Mouse (Mus musculus) CH12.LX (cell line): ENCODE data around the gene Plcb1. TPM values are rescaled to one million over a fixed set of nuclear protein-coding genes. Genes with fewer than 3 reads are reported as not detected.

Experiments
- DNase-seq: peaks from one replicate; pipeline ENCODE4 v3.0.0-alpha.2; 2013; ENCODE audit errors: extremely low read depth
- H3K27ac ChIP-seq: 2 replicates; pipeline ENCODE4 v1.5.1; 2012; ENCODE audit warnings: low read depth, mild to moderate bottlenecking, control low read depth, moderate library complexity; ENCODE audit not compliant: insufficient read depth
- H3K27me3 ChIP-seq: replicated peaks from 2 replicates; pipeline ENCODE3; 2012; ENCODE audit warnings: inconsistent platforms
- H3K36me3 ChIP-seq, 2 experiments: replicated peaks in 1 of 2; 2 replicates each; pipeline versions ENCODE3 to v1.6.1; 2012; ENCODE audit warnings: inconsistent platforms in 1 of 2, low read length in 1 of 2, mild to moderate bottlenecking in 1 of 2, mixed read lengths in 1 of 2, moderate library complexity in 1 of 2; ENCODE audit not compliant: control insufficient read depth in 1 of 2, insufficient read depth in 1 of 2
- H3K4me1 ChIP-seq, 2 experiments: 2 replicates each; pipeline ENCODE4 v1.6.1; 2012; ENCODE audit warnings: inconsistent platforms in 1 of 2, moderate library complexity in 1 of 2; ENCODE audit not compliant: insufficient read depth in 2 of 2, control insufficient read depth in 1 of 2
- H3K4me2 ChIP-seq: 2 replicates; pipeline ENCODE4 v1.6.1; 2012; ENCODE audit warnings: low read depth, mild to moderate bottlenecking, control low read depth; ENCODE audit not compliant: poor library complexity, insufficient read depth, severe bottlenecking
- H3K4me3 ChIP-seq, 3 experiments: fragments of 150-350 bp in 1 of 3; sonication (generic) in 1 of 3; replicated peaks in 1 of 3; 2 replicates each; pipeline versions ENCODE3 to v1.5.1; 2011 to 2012; ENCODE audit warnings: low read depth in 2 of 3, low read length in 2 of 3, mild to moderate bottlenecking in 2 of 3, moderate library complexity in 2 of 3, control low read depth in 1 of 3, improper control_type of control experiment in 1 of 3, inconsistent platforms in 1 of 3, mixed read lengths in 1 of 3; ENCODE audit not compliant: poor library complexity in 1 of 3
- H3K79me2 ChIP-seq: replicated peaks from 2 replicates; pipeline ENCODE4 v1.6.1; 2012; ENCODE audit warnings: mild to moderate bottlenecking, moderate library complexity; ENCODE audit not compliant: control insufficient read depth, poor library complexity, insufficient read depth, severe bottlenecking; ENCODE audit errors: extremely low read depth
- H3K9ac ChIP-seq: 2 replicates; pipeline ENCODE4 v1.6.1; 2012; ENCODE audit warnings: low read depth, mild to moderate bottlenecking, control low read depth, moderate library complexity; ENCODE audit not compliant: insufficient read depth
- H3K9me3 ChIP-seq: replicated peaks from 2 replicates; pipeline ENCODE3; 2012; ENCODE audit warnings: low read length, inconsistent platforms, mixed read lengths
- CHD1 ChIP-seq: IDR thresholded peaks from 2 replicates; pipeline ENCODE4 v1.6.1; 2012; ENCODE audit warnings: low read depth, low read length, improper control_type of control experiment, inconsistent platforms
- CTCF ChIP-seq, 2 experiments: IDR thresholded peaks in 1 of 2; conservative IDR thresholded peaks in 1 of 2; 2 replicates each; pipeline ENCODE4 v1.5.1; 2011 to 2012; ENCODE audit warnings: low read depth in 2 of 2, low read length in 2 of 2, improper control_type of control experiment in 1 of 2, inconsistent platforms in 1 of 2, mild to moderate bottlenecking in 1 of 2, moderate library complexity in 1 of 2
- E2F4 ChIP-seq: IDR thresholded peaks from 2 replicates; pipeline ENCODE4 v1.6.1; 2011; ENCODE audit warnings: low read depth, low read length, improper control_type of control experiment; ENCODE audit not compliant: insufficient replicate concordance
- ETS1 ChIP-seq: conservative IDR thresholded peaks from 2 replicates; pipeline ENCODE4 v1.6.1; 2012; ENCODE audit warnings: low read depth, mild to moderate bottlenecking, inconsistent platforms, low read length, improper control_type of control experiment, moderate library complexity
- GABPA ChIP-seq: IDR thresholded peaks from 2 replicates; pipeline ENCODE4 v1.6.1; 2012; ENCODE audit warnings: low read depth, low read length, improper control_type of control experiment, inconsistent platforms; ENCODE audit not compliant: insufficient replicate concordance
- JUN ChIP-seq: IDR thresholded peaks from 2 replicates; pipeline ENCODE4 v1.6.1; 2011; ENCODE audit warnings: low read depth, mild to moderate bottlenecking, low read length, improper control_type of control experiment, moderate library complexity; ENCODE audit not compliant: insufficient read depth
- JUND ChIP-seq: conservative IDR thresholded peaks from 2 replicates; pipeline ENCODE4 v1.6.1; 2011; ENCODE audit warnings: low read depth, low read length, improper control_type of control experiment
- KAT2A ChIP-seq: IDR thresholded peaks from 2 replicates; pipeline ENCODE4 v1.6.1; 2012; ENCODE audit warnings: low read length, improper control_type of control experiment, inconsistent platforms; ENCODE audit not compliant: insufficient replicate concordance
- MAX ChIP-seq: IDR thresholded peaks from 2 replicates; pipeline ENCODE4 v1.6.1; 2011; ENCODE audit warnings: low read length, improper control_type of control experiment
- MAZ ChIP-seq: IDR thresholded peaks from 2 replicates; pipeline ENCODE4 v1.6.1; 2012; ENCODE audit warnings: low read depth, mild to moderate bottlenecking, inconsistent platforms, low read length, improper control_type of control experiment, moderate library complexity
- MEF2A ChIP-seq: IDR thresholded peaks from 2 replicates; pipeline ENCODE4 v1.6.1; 2014; ENCODE audit warnings: low read depth, mild to moderate bottlenecking, inconsistent platforms, low read length, improper control_type of control experiment, borderline replicate concordance
- NRF1 ChIP-seq: IDR thresholded peaks from 2 replicates; pipeline ENCODE4 v1.6.1; 2014; ENCODE audit warnings: low read depth, mild to moderate bottlenecking, inconsistent platforms, low read length, improper control_type of control experiment, moderate library complexity
- PAX5 ChIP-seq: IDR thresholded peaks from 2 replicates; pipeline ENCODE4 v1.6.1; 2012; ENCODE audit warnings: low read length, inconsistent platforms, mixed read lengths
- POLR2AphosphoS2 ChIP-seq: IDR thresholded peaks from 2 replicates; pipeline ENCODE4 v1.6.1; 2011; ENCODE audit warnings: low read depth, low read length, improper control_type of control experiment
- RAD21 ChIP-seq: IDR thresholded peaks from 2 replicates; pipeline ENCODE4 v1.6.1; 2011; ENCODE audit warnings: low read depth, mild to moderate bottlenecking, low read length, improper control_type of control experiment, moderate library complexity
- TBP ChIP-seq: conservative IDR thresholded peaks from 2 replicates; pipeline ENCODE4 v1.6.1; 2011; ENCODE audit warnings: low read depth, low read length, improper control_type of control experiment
- TCF12 ChIP-seq: IDR thresholded peaks from 2 replicates; pipeline ENCODE4 v1.6.1; 2014; ENCODE audit warnings: low read depth, mild to moderate bottlenecking, inconsistent platforms, low read length, improper control_type of control experiment
- UBTF ChIP-seq: IDR thresholded peaks from 2 replicates; pipeline ENCODE4 v1.6.1; 2012; ENCODE audit warnings: low read depth, mild to moderate bottlenecking, inconsistent platforms, low read length, improper control_type of control experiment, moderate library complexity
- USF2 ChIP-seq: conservative IDR thresholded peaks from 2 replicates; pipeline ENCODE4 v1.6.1; 2011; ENCODE audit warnings: low read depth, low read length, improper control_type of control experiment
- ZC3H11A ChIP-seq: IDR thresholded peaks from 2 replicates; pipeline ENCODE4 v1.6.1; 2012; ENCODE audit warnings: low read depth, mild to moderate bottlenecking, inconsistent platforms, low read length, improper control_type of control experiment
- ZMIZ1 ChIP-seq: IDR thresholded peaks from 2 replicates; pipeline ENCODE4 v1.6.1; 2012; ENCODE audit warnings: low read depth, mild to moderate bottlenecking, inconsistent platforms, low read length, improper control_type of control experiment
- ZNF384 ChIP-seq: IDR thresholded peaks from 2 replicates; pipeline ENCODE4 v1.6.1; 2012; ENCODE audit warnings: low read depth, low read length, improper control_type of control experiment, inconsistent platforms
- dilution Hi-C: fragments of 300-500 bp; cut with MboI; formaldehyde crosslinking; loops from 2 replicates; pipeline ENCODE4 v1.14.3; 2020; ENCODE audit warnings: low sequenced_read_pairs; ENCODE audit not compliant: extremely low pct_unique_long_range_greater_than_20kb, extremely low pct_ligation_motif_present
- in situ Hi-C: fragments of 300-500 bp; cut with MboI; formaldehyde crosslinking; loops from 3 replicates; pipeline ENCODE4 v1.14.3; 2019; ENCODE audit warnings: low sequenced_read_pairs, low pct_ligation_motif_present, low pct_unique_long_range_greater_than_20kb, mixed read lengths
- polyA plus RNA-seq: library from polyadenylated mRNA; unstranded; fragments of >175 nt; gene quantifications from 2 replicates; pipeline ENCODE4 v1.2.1, GENCODE M21; 2012; ENCODE audit warnings: low read depth; ENCODE audit not compliant: insufficient read length
- total RNA-seq, 2 experiments: library from RNA; depleted of rRNA; stranded (reverse); fragments of 300-350 nt in 1 of 2; fragments of >200 nt in 1 of 2; gene quantifications; 2 replicates each; pipeline ENCODE4 v1.2.3; 2012 to 2014

Gene Plcb1
- total RNA-seq (2012; rRNA removed) (not detected in 2 replicates), total RNA-seq (2014; rRNA removed) (not detected in 2 replicates), polyA plus RNA-seq (not detected in 2 replicates)

GRCm38 (mm10) chr2:134785970-134786855 lies at the start of gene Plcb1:
TSS of gene Plcb1 (plus strand) at chr2:134786067.
- Histone ChIP-seq H3K36me3 (no peaks in the 10 kb centered on the region), H3K4me1 (no peaks in the 10 kb centered on the region), H3K9ac (no peak within 1 kb of the TSS), H3K27ac (no peak within 1 kb of the TSS), H3K4me2 (no peak within 1 kb of the TSS), H3K27me3 (no peaks in the 10 kb centered on the region), H3K79me2 (no peaks in the 10 kb centered on the region), H3K9me3 (peaks cover 53% of the 10 kb centered on the region), H3K4me3 (no peak within 1 kb of the TSS)
- dilution Hi-C loops = no loop called here
- in situ Hi-C loops = no loop called here
- TF ChIP-seq POLR2AphosphoS2 (no peak), RAD21 (no peak), KAT2A (no peak), NRF1 (no peak), MAX (no peak), MAZ (no peak), USF2 (no peak), ETS1 (no peak), ZMIZ1 (no peak), PAX5 (no peak), E2F4 (no peak), ZNF384 (no peak), CHD1 (no peak), JUN (no peak), JUND (no peak), TCF12 (no peak), UBTF (no peak), ZC3H11A (no peak)
- DNase-seq = no peak

GRCm38 (mm10) chr2:134755537-134755936 lies 30.3 kb upstream of the Plcb1 start:
- DNase-seq = no peak
- in situ Hi-C loops = no loop called here

More at GRCm38 (mm10) chr2:134755537-134755936, 30.3 kb upstream of the Plcb1 start:
- TF ChIP-seq NRF1 (no peak), MEF2A (no peak), GABPA (no peak), CTCF (conservative IDR thresholded peaks at IDR 0.05 in 1 of 2, IDR thresholded peaks at IDR 0.05 in 1 of 2; ENCODE audit: low read depth in 2 of 2, low read length in 2 of 2) (no peak), TBP (no peak)
- Histone ChIP-seq H3K9ac (no peak overlapping the region), H3K4me3 (no peak overlapping the region), H3K27ac (no peak overlapping the region), H3K4me2 (no peak overlapping the region), H3K27me3 (no peaks in the 10 kb centered on the region), H3K79me2 (no peaks in the 10 kb centered on the region), H3K4me1 (no peaks in the 10 kb centered on the region), H3K9me3 (peaks cover 24% of the 10 kb centered on the region), H3K36me3 (no peaks in the 10 kb centered on the region)
- dilution Hi-C loops = no loop called here
